In genomic region chr5:39841186-39841585, GRCm38 (mm10) we compare ENCODE assay signal across 14 mouse cellular contexts.
A peak's percentile ranks its signal among the peaks of the same experiment; 100 is the strongest.
DNase-seq lines count a peak whose midpoint lies in the region; ATAC-seq lines count a peak whose summit lies in the region.
"Had no signal": no experiment of that assay in that cellular context is flagged by ENCODE, and none has a peak within 500 bp of the region (broad histone marks: within the 10 kb centered on the region; RNA-seq: fewer than 3 reads in every experiment).

No protein-coding gene starts in this region.

- H3K9ac ChIP-seq in heart, embryonic 13.5 days = no peak overlapping the region
- H3K9ac ChIP-seq: liver, embryonic 13.5 days had no signal

- H3K36me3 ChIP-seq in heart, embryonic 10.5 days = no peaks in the 10 kb centered on the region
- no peaks in the 10 kb centered on the region for H3K36me3 ChIP-seq in heart, embryonic 13.5 days
- H3K36me3 ChIP-seq: liver, embryonic 13.5 days had no signal

- no peak overlapping the region for H3K4me3 ChIP-seq in heart, embryonic 10.5 days
- no peak overlapping the region for H3K4me3 ChIP-seq in heart, embryonic 13.5 days
- H3K4me3 ChIP-seq: erythroblast, embryonic 14.5 days; liver, embryonic 13.5 days; myocyte had no signal

- no peaks in the 10 kb centered on the region for H3K9me3 ChIP-seq in heart, embryonic 10.5 days
- no peaks in the 10 kb centered on the region for H3K9me3 ChIP-seq in heart, embryonic 13.5 days
- H3K9me3 ChIP-seq: liver, embryonic 13.5 days had no signal

- no peak overlapping the region for H3K27ac ChIP-seq in heart, embryonic 10.5 days
- peak overlapping the region; percentile 48; the same call in 1 of the 2 replicates for H3K27ac ChIP-seq in heart, embryonic 13.5 days (replicated peaks)
- H3K27ac ChIP-seq: liver, embryonic 13.5 days had no signal

- no peaks in the 10 kb centered on the region for H3K4me1 ChIP-seq in heart, embryonic 10.5 days
- H3K4me1 ChIP-seq in heart, embryonic 13.5 days = no peaks in the 10 kb centered on the region
- H3K4me1 ChIP-seq: liver, embryonic 13.5 days had no signal

- H3K27me3 ChIP-seq in heart, embryonic 10.5 days (ENCODE audit: insufficient read depth, poor library complexity, severe bottlenecking) = no peaks in the 10 kb centered on the region
- no peaks in the 10 kb centered on the region for H3K27me3 ChIP-seq in heart, embryonic 13.5 days (replicated peaks)
- H3K27me3 ChIP-seq: liver, embryonic 13.5 days; Patski had no signal

- ATAC-seq in heart, embryonic 13.5 days (ENCODE audit: extremely low read depth, insufficient number of reproducible peaks, low FRiP score, low TSS enrichment) = no peak
- ATAC-seq: CD4-positive, CD25-positive, alpha-beta regulatory T cell, adult 4 months; Patski had no signal

- WGBS in heart, embryonic 10.5 days = 55% methylated on average over 3 of the region's 3 CpGs
- WGBS in heart, embryonic 13.5 days = 52% methylated on average over 3 of the region's 3 CpGs

- peak; percentile 26 to 71 for DNase-seq in heart, adult 18-20 months
- no peak for DNase-seq in heart, embryonic 10.5 days (ENCODE audit: low spot score)
- peak; percentile 11 for DNase-seq in embryo, embryonic 11 days
- peak; percentile 28 for DNase-seq in kidney, postnatal 10 days
- no peak for DNase-seq in urinary bladder, postnatal 4 days (ENCODE audit: low spot score in 2 of 2)
- no peak for DNase-seq in thymus, adult 18-20 months
- DNase-seq in thymus, postnatal 36 days = no peak
- DNase-seq: cerebellum, adult 8-10 months; liver, embryonic 13.5 days had no signal

- H3K4me2 ChIP-seq in heart, embryonic 13.5 days = no peak overlapping the region
- H3K4me2 ChIP-seq: liver, embryonic 13.5 days had no signal

Comparison
In these comparisons a context has a peak if more than half of its experiments do, and no peak if none do; other contexts are left out.
1. DNase-seq: peak in heart, adult 18-20 months (2 of 2), embryo, embryonic 11 days (single experiment) and kidney, postnatal 10 days (single experiment); none in heart, embryonic 10.5 days (single experiment), urinary bladder, postnatal 4 days (0 of 2), thymus, adult 18-20 months (0 of 2) and thymus, postnatal 36 days (0 of 2).